Mouse (Mus musculus) heart, embryonic 14.5 days (tissue): ENCODE data around the gene Borcs6. TPM values are rescaled to one million over a fixed set of nuclear protein-coding genes. Genes with fewer than 3 reads are reported as not detected.

Experiments
- polyA plus RNA-seq: library from polyadenylated mRNA; unstranded; fragments of >200 nt; fragmentation: Nextera tagmentation; extraction: Ambion mirVana; gene quantifications from 2 replicates; pipeline ENCODE4 v1.2.1, GENCODE M21; 2014

Borcs6 gene
- polyA plus RNA-seq, 1 experiment from 2014 or later, result 14.1 TPM

Other genes starting within 250 kb of the Borcs6 start
- 61.8 and 63.2 TPM in 2 replicates for gene Ndel1, start 187.9 kb upstream of the Borcs6 start, polyA plus RNA-seq
- gene Rnf222, start 171.2 kb upstream of the Borcs6 start, polyA plus RNA-seq, result 0.05 TPM in 1 of 2 replicates, not detected in the other
- 669 and 732 TPM in 2 replicates for gene Rpl26, start 158.1 kb upstream of the Borcs6 start, polyA plus RNA-seq
- not detected in 2 replicates for gene Odf4, start 132.6 kb upstream of the Borcs6 start, polyA plus RNA-seq
- gene Arhgef15, start 102.2 kb upstream of the Borcs6 start, polyA plus RNA-seq, result 10.7 and 10.8 TPM in 2 replicates
- 1.1 and 1.2 TPM in 2 replicates for gene Slc25a35, start 91.6 kb upstream of the Borcs6 start, polyA plus RNA-seq
- gene Rangrf, start 84.5 kb upstream of the Borcs6 start, polyA plus RNA-seq, result 68.8 and 71.8 TPM in 2 replicates
- 14.3 and 16.5 TPM in 2 replicates for gene Pfas, start 51.3 kb upstream of the Borcs6 start, polyA plus RNA-seq
- 38.8 and 43.8 TPM in 2 replicates for gene Ctc1, start 43.8 kb upstream of the Borcs6 start, polyA plus RNA-seq
- 61.7 and 64.8 TPM in 2 replicates for gene Aurkb, start 14.1 kb upstream of the Borcs6 start, polyA plus RNA-seq
- 33.5 and 34.4 TPM in 2 replicates for gene Tmem107, start 11.1 kb downstream of the Borcs6 start, polyA plus RNA-seq
- 81.5 and 93.9 TPM in 2 replicates for gene Vamp2, start 28.8 kb downstream of the Borcs6 start, polyA plus RNA-seq
- 16.0 and 17.8 TPM in 2 replicates for gene Per1, start 35.5 kb downstream of the Borcs6 start, polyA plus RNA-seq
- 0.43 and 0.47 TPM in 2 replicates for gene Hes7, start 60.7 kb downstream of the Borcs6 start, polyA plus RNA-seq
- 0.28 and 1.2 TPM in 2 replicates for gene 9130213A22Rik, start 62.9 kb downstream of the Borcs6 start, polyA plus RNA-seq
- 0.09 and 0.15 TPM in 2 replicates for gene Aloxe3, start 66.2 kb downstream of the Borcs6 start, polyA plus RNA-seq
- gene Alox12b, start 97.3 kb downstream of the Borcs6 start, polyA plus RNA-seq, result not detected in 2 replicates
- 1.3 and 2.7 TPM in 2 replicates for gene Alox8, start 138.1 kb downstream of the Borcs6 start, polyA plus RNA-seq
- gene Gucy2e, start 177.3 kb downstream of the Borcs6 start, polyA plus RNA-seq, result 0.08 and 0.12 TPM in 2 replicates